Mouse (Mus musculus) neural tube, embryonic 10.5 days (tissue): ENCODE measurements at regions not wholly inside any gene's neighbourhood (a gene's known extent, or its start where the extent isn't known, plus 50 kb on each side); places are given as distances from the start of the nearest gene placed in this dataset.
A peak's percentile ranks its signal among the peaks of the same experiment; 100 is the strongest.

Experiments used
- DNase-seq: peaks from one replicate; pipeline ENCODE4 v3.0.0-alpha.2; 2017; ENCODE audit warnings: low spot score; ENCODE audit errors: extremely low spot score

DNA sequence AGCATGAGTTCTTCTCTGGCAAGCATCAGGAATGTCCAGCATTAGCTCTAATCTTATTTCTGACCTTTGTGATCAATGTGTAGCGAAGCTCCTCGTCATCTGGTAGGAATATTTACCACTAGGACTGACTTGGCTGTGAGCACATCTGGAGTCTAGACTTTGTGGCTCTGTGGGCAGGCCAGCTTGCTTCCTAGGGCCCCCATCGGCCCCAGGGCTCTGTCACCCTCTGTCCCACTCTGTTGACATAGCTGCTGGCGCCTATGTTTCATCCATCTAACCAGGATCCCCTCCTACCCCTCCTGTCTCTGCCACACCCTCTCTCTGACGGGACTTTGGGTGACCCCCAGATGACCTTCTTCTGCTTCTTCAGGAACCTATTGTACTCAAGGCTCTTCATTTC, 520.6 kb upstream of the Id2 start:
- peak; percentile 27 for DNase-seq

- DNase-seq, result no peak
Observed at GRCm38 (mm10) chr12:25615377-25615776, 518.4 kb upstream of the Id2 start.

GRCm38 (mm10) chr12:25613473-25613872, 516.5 kb upstream of the Id2 start:
- no peak for DNase-seq

- DNase-seq, result no peak
Observed at GRCm38 (mm10) chr12:25609045-25609444, 512.1 kb upstream of the Id2 start.

DNA sequence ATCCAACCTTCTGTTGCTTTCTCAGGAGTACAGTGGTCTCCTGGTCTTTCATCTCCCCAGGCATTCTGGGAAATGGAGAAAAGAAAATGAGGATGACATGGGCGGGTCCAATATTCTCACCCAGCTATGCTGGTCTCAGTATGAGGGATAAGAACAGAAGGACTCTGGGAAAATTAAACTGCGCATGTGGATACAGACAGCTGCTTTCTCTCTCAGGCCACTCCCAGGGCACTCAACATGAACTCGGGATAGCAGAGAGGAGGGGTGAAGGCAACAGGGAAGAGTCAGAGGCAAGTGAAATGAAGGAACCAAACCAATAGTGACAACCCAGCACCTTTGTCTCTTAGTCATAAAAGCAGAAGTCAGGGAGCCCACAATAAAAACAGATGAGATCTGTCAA, 508.5 kb upstream of the Id2 start:
- DNase-seq, result no peak

GRCm38 (mm10) chr12:25590262-25590661, 493.3 kb upstream of the Id2 start:
- no peak for DNase-seq

DNA sequence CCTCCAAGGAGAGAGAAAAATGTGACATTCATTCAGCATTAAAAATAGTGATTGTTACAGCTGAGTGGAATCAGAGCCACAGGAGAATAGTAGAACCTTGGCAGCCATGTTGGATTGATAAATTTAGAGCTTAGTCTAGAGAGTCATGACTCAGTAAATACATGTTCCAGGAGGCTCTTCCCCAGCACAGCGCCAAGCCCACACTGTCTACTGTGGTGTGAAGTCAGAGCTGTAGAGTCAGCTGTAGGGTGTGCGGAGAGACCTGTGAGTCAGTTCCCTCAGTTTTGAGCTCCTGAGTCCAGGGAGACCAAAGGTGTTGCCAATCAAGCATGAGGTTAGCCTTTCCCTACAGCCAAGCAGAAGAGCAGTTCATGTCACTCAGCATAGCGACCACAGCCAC, 488.8 kb upstream of the Id2 start:
- no peak for DNase-seq

- DNase-seq, result no peak
Observed at GRCm38 (mm10) chr12:25579407-25579806, 482.5 kb upstream of the Id2 start.

DNA sequence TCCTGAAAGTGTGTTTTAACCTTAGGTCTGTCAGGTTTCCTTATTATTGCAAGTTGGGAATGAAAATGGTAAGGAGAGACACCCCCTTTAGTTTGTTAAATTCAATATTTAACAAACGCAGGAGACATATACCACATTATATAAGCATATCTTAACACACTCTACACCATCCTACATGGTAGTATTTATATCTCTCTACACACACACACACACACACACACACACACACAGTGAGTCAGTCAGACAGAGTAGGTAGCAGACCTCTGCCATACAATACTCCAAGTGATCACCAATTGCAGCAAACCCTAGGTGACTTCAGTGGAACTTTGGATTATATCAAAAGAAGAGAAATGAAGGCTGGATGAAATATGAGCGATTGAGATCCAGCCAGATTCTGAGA, 468.2 kb upstream of the Id2 start:
- DNase-seq, result no peak

GRCm38 (mm10) chr12:25559601-25560000, 462.7 kb upstream of the Id2 start:
- no peak for DNase-seq

GRCm38 (mm10) chr12:25553656-25554055, 456.7 kb upstream of the Id2 start:
- DNase-seq, result no peak

DNA sequence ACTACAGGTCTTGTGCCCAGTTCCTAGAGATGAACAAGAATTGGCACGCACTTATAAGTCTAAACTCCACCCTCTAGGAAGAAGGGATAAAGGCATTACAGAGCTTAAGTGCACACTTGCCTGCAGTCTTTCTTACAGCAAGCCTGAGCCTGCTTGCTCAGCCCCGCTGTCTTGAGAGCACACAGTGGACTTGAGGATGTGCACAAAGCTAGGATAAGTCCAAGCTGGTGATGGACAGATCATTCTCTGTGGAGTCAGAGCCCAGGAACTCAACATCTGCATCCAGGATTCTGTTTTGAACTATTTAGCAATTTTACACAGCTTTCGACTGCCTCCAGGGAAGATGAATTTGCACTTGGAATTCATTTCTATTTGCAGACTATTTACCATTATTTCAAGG, 452.8 kb upstream of the Id2 start:
- no peak for DNase-seq

GRCm38 (mm10) chr12:25544253-25544652, 447.3 kb upstream of the Id2 start:
- no peak for DNase-seq

DNA sequence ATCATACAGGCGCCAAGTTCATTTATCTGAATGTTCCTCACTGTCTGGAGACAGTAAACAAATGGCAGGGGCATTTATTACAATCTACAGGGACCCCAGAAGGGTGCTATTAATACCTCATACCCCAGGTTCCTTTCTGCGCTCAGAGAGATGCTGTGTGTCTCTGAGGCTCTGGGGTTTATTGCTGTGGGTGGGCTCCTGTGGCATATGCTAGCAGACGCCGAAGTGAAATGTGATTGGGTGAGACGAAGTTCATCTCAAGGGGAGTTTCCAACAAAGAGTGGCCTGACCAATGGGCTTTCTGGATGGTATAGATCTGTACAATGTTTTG, 437.6 kb upstream of the Id2 start:
- no peak for DNase-seq

DNA sequence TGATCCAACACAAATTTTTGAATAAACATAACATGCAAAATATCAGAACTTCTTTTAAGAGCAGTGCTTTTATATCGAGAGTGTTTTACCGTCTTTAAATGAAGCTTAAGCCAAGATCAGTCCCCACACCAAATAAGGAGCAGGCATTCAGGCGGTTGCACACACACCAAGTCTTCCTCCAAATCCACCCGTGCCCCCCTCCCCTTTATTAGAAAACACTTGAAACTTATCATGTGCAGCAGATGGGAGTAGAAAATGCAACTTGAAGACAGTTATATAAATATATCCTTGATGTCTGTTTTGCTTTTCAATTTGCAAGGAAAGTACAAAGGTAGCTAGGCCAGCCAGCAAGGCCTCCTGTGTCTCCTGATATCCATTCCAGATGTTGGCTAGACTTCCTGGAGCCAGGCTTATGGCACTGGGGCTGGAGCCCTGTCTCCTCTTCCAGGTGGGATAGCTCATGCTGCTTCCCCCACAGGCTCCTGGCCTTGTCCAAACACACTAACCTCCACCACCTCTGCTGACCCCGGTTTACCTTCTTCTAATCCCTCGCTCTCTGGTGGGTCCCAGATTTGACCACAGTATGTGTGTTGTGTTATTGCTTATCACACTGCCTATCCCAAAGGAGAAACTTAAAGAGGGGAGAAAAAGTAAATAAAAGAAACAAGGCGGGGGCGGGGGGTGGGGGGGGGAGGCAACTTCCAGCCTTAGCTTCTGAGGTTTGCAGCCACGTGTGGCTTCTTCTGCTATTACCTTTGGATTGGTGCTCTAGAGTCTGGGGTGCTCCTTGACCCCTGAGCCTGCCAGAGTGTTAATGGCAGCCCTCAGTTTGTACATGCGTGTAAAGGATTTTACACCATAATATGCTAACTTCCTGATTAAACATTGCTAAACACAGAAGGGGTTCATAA, 437.0 kb upstream of the Id2 start:
- DNase-seq, result peak; percentile 62

DNA sequence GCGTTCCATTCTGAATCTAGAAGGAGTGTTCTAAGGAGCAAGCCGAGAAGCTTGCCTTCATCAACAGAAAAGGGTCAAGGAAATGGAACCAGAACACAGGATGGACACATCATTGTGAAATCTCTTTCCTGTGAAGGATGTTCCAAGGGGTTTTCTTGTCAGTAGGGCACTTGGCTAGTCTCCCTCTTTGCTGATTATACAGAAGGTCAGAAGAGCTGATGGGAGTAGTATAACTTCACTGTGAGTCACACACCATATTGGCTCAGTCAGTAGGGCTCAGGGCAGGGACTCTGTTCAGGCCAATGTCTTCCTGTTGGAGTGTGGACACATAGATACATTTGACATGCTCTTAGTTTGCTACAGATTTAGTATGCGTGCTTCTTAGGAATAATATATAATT, 433.5 kb upstream of the Id2 start:
- no peak for DNase-seq

GRCm38 (mm10) chr12:25529537-25529936, 432.6 kb upstream of the Id2 start:
- DNase-seq, result no peak

- no peak for DNase-seq
Observed at GRCm38 (mm10) chr12:25526639-25527038, 429.7 kb upstream of the Id2 start.

- DNase-seq, result no peak
Observed at GRCm38 (mm10) chr12:25516738-25517137, 419.8 kb upstream of the Id2 start.

GRCm38 (mm10) chr12:25513679-25514078, 416.7 kb upstream of the Id2 start:
- DNase-seq, result no peak

DNA sequence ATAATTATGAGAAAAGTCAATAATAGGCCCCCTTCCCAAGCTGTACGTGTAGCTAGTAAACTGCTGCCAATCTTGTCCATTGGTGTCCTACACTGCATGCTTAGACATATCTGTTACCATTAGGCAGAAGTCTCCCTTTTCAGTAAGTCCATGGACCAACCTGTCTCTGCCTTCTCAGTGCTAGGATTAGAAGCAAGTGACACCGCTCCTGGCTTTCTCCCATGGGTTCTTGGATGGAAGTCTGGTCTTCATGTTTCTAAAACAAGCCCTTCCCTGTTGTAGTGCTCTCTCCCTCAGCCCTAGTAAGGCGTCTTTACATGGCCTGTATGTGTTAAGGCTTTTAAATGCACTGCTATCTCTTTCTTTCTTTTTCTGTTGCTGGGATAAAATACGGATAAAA, 412.7 kb upstream of the Id2 start:
- no peak for DNase-seq

- no peak for DNase-seq
Observed at GRCm38 (mm10) chr12:25493233-25493632, 396.3 kb upstream of the Id2 start.

GRCm38 (mm10) chr12:25492483-25493190, 395.7 kb upstream of the Id2 start:
- no peak for DNase-seq
